Mouse (Mus musculus) right cerebral cortex, postnatal 36 days (tissue): Measurements from ENCODE around the gene Tead3.

ENCODE experiments used
- DNase-seq, 2 experiments: peaks; one replicate each; pipeline ENCODE4 v3.0.0; 2022; ENCODE audit warnings: low spot score in 2 of 2, mixed read lengths in 1 of 2

The Tead3 gene

GRCm38 (mm10) chr17:28308297-28309195 is 42.1 kb downstream of the Tead3 start:
- DNase-seq = peak; percentile 73

DNA sequence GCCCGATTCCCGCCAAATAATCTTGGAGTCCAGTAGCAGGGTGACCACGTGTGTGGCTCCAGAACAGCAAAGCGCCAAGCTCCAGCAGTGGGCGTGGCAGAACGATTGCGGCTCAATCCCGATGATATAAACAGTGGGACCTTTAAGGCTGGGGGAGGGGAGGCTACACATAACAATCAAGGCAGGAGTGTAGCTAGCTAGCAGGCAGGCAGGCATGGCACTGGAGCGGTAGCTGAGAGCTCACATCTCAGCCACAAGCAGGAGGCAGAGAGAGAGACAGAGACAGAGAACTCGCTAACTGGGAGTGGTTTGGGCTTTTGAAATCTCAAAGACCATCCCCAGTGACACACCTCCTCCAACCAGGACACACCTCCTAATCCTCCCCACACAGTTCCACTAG is 45.4 kb downstream of the Tead3 start:
- DNase-seq = no peak

DNA sequence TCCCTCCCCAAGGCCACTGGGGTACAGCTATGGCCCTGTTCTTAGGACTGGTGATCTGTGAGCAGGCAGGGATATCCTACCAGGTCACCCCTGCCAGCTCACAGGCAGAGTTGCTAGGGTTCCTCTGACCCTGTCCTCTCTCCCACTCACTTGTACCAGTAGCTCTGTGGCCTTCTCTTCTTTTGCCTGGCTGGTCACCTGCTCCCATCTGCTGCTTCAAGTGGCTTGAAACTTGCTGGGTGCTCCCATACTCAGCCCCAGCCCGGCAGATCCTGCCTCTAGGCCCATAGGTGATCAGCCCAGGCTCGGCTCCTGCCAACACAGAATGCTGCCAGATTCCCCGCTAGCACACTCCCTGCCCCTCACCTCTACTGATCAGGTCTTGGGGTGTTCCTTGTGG is 49.8 kb downstream of the Tead3 start:
- DNase-seq = no peak

DNA sequence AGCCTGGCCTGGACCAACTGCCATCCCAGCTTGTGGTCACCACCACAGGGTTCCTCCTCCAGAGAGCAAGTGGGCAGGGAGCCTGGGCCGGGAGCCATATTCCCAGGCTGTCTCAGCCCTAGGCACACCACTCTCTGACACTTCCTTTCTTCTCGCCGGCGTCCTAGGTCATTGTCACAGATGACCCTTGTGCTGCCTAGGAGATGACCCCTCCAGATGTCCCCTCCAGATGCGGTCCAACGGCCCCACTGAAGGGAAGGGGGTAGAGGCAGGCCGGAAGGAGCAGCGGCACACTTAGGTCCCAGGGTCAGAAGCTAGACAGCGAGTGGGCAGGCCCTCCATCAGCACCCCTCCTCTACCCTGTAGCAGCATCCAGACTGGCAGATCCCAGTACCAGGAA is 50.3 kb downstream of the Tead3 start:
- DNase-seq = no peak

DNA sequence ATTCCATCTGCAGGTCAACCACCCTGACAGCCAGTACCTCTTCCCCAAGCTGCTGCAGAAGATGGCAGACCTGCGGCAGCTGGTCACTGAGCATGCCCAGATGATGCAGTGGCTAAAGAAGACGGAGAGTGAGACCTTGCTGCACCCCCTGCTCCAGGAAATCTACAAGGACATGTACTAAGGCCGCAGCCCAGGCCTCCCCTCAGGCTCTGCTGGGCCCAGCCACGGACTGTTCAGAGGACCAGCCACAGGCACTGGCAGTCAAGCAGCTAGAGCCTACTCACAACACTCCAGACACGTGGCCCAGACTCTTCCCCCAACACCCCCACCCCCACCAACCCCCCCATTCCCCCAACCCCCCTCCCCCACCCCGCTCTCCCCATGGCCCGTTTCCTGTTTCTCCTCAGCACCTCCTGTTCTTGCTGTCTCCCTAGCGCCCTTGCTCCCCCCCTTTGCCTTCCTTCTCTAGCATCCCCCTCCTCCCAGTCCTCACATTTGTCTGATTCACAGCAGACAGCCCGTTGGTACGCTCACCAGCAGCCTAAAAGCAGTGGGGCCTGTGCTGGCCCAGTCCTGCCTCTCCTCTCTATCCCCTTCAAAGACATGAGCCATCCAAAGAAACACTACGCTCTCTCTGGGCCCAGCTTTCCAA is 50.8 kb downstream of the Tead3 start:
- DNase-seq = no peak

DNA sequence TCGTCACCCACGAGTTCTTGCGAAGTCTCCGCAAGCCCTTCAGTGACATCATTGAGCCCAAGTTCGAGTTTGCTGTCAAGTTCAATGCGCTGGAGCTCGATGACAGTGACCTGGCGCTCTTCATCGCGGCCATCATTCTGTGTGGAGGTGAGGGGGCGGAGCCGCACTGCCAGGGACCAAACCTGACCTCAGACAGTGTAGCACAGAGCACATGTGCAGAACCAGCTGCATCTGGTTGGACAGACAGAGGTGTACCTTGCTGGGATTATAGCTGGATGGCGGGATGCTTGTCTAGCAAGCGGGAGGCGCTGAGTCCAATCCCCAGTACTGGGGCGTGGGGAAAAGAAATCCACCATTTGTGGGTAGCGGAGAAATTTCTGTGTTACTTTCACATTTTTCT is 51.7 kb downstream of the Tead3 start:
- DNase-seq = no peak

- no peak for DNase-seq
Measured at GRCm38 (mm10) chr17:28294449-28295333, 55.9 kb downstream of the Tead3 start.

GRCm38 (mm10) chr17:28293716-28294115 is 56.9 kb downstream of the Tead3 start:
- DNase-seq = no peak

DNA sequence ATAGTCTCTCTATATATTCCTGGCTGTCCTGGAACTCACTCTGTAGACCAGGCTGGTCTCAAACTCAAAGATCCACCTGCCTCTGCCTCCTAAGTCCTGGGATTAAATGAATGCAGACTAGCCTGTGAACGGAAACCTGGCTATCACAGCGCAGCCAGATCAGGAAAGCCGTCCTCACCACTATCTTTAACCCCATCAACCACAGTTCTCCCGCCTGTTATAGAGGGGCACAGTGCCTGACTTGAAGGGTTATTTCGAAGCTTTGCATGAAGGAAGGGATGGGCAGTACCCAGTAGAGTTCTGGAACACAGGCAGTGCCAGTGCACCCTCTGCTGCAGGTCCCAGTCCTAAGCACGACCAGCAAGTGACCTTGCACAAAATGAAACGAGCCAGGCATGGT is 59.3 kb downstream of the Tead3 start:
- no peak for DNase-seq

DNA sequence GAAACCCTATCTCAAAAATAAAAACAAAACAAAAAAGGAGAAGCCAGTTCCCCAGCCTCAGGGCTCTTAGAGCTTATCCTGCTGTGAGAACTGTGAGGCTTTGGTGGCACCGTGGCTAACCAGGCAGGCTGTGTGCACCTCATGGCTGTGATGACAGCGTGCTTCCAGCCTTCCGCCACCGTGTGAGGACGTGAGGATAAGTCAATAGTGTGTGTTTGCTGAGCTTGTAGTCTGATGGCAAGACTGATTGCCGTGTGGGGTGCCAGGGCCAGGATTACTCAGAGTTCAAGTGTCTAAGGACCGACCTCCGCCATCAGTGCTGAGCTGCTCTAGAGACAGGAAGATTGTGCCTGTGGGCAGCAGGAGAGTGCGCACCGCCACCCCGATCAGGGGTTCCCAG is 59.9 kb downstream of the Tead3 start:
- no peak for DNase-seq

DNA sequence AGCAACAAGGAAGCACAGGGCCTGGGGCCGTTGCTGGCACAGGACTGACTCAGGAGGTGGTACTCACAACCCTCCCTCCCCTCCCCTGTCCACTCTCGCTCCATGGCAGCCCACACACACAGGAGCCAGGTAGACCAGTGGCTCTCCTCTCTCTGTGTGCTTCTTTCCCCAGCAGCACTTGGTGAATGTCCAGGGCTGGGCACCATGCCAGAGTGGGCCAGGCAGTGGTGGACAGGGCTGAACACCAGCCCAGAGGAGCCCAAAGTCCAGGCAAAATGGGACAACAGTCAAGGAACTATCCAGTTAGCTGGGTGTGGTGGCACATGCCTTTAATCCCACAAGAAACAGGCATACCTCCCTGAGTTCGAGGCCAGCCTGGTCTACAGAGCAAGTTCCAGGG is 60.4 kb downstream of the Tead3 start:
- no peak for DNase-seq

DNA sequence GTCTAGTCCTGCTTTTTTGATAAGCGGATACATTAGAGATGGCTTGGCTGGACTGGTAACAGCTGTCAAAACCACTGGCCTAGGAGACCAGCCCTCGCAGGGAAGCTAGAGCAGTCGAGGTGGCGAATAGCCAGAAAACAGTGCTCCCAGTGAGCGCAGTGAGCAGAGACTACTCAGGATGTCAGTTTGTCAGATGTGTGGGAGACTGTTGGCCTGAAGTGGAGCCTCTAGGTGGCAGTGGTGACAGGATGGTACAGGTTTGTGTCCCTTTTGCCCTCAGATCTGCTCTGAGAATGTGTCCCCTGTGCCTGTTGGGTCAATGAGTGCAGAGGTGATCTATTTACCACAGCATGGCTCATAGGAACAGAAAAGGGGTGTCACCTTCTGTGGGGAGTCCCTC is 62.6 kb downstream of the Tead3 start:
- no peak for DNase-seq

DNA sequence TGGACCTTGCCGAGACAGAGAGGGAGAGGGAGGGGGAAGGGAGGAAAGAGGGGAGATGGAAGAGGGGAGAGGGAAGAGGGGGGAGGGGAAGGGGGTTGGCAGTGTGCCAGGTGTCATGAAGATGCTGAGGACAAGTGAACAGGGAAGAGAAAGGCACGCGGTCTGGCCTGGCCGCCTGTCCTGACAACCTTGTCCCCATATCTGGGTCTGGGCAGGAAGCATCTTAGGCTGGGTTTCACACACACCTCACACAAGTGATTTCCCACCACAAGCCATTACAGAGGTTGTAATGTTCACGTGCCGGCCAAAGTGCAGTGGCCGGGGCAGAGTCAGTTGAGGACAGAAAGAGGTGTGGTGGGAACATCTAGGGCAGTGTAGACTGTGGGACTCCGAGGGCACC is 63.0 kb downstream of the Tead3 start:
- DNase-seq = no peak

GRCm38 (mm10) chr17:28286964-28287363 is 63.7 kb downstream of the Tead3 start:
- no peak for DNase-seq

DNA sequence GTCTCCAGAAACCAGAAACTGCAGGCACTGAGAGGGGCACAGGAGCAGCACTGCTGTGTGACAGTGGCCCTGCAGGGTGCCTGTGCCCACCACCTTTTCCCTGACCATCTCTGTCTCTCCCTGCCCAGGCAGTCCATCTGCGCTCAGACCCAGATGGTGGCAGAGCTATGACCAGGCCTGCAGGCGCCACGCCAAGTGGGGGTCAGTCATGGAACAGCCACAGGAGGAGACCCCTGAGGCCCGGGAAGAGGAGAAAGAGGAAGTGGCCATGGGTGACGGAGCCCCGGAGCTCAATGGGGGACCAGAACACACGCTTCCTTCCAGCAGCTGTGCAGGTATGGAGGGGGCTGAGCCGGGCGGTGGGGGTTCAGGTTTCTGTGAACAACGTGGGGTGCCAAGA is 64.5 kb downstream of the Tead3 start:
- no peak for DNase-seq

DNA sequence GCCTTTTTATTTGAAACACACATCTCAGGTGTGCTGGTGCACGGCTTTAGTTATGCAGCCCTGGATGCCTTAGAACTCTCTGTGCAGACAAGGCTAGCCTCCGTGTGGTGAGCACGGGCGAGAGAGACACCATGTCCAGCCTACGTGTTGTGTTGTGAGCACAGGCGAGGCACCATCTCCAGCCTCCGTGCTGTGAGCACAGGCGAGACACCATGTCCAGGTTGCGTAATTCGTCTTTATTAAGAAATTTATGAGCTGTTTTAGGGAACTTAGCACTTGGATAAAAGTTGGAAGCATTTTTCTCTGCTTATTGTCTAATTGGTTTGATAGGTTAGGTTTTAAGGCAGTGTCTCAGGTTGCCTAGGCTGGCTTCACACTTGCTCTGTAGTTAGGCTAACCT is 67.4 kb downstream of the Tead3 start:
- DNase-seq = no peak

DNA sequence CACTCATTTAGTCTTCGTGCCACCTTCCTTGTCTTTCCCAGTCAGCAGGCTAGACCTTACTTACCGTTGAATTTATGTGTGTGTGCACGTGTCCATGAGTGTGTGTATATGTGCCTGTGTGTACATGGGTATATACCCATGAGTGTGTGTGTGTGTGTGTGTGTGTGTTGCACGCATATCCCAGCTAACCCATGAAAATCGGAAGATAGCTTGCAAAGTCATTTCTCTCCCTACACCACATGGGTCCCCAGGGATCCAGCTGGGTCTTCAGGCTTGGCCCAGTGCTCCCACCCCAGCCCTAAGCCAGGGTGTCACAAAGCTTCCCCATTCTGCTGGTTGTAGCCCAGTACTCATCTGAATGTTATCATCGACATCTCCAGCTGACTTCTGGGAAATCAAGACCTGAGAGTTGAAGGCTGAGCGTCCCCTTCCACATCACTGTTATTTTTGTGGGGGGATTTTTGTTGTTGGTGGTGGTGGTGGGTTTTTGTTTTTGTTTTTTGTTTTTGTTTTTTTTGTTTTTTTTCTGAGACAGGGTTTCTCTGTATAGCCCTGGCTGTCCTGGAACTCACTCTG is 68.7 kb downstream of the Tead3 start:
- DNase-seq = no peak
